Mouse (Mus musculus) CD4-positive, CD25-positive, alpha-beta regulatory T cell, adult 2 months (primary cell): ENCODE data around the gene Mrpl57.

Source experiments
- DNase-seq: peaks from one replicate; pipeline ENCODE4 v3.0.0-alpha.2; 2012; ENCODE audit warnings: low read depth, low spot score

Gene Mrpl57

DNA sequence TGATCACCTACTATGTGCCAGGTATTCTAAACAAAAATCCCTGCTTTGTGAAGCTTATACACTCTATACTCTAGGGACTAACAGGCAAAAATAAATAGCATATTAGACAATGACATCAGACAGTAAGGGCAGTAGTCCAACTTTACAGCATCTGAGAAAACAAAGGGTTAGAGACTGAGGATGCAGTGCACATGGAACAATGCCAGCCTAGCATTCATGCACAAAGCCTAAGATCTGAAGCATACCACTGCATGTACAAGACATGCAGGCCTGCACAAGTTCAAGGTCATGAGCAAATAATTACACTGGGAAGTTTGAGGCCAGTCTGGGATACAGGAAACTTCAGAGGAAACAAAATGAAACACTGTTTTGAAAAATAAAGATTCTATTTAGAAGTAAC lies 33.5 kb downstream of the Mrpl57 start:
- DNase-seq = no peak

DNA sequence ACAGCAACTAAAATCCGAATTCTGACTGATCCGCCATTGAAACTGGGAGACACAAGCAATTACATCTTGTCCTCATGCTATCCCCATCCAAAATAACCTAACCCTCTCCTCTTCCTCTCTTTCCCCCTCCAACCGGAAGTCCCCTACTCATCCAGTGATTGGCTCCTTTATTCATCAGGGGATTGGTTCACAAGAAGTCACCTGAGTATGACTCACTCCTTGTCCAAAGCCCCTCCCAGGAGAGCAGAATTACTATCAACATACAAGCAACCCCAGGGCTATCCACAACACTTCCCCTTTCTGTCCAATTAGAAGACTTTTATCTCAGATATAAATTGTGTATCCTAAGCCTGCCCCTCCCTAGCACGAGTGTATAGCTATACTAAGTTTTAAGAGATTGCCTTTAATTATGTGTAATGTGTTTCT lies 36.0 kb downstream of the Mrpl57 start:
- DNase-seq = no peak

GRCm38 (mm10) chr14:57863129-57863528 lies 37.1 kb downstream of the Mrpl57 start:
- DNase-seq = no peak

DNA sequence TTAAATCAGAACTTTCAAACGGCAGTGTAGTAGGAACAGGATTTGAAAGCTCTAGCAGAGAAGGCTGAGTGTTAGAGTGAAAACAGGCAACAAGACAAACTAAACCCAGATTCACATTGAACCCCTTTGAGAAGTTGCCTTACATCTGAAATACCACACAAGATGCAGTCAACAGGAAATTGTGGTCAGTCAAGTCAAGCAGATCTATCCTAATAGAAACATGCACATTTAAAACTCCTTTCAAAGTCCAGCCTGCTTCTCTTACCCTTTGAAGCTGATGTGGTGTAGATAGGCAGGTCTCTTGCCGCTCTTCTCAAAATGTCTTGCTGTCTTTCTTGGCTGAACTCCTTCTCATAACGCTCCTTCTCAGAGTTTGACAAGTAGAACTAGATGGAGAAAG lies 39.2 kb downstream of the Mrpl57 start:
- DNase-seq = peak; percentile 61

GRCm38 (mm10) chr14:57866676-57867276 lies 40.7 kb downstream of the Mrpl57 start:
- no peak for DNase-seq

DNA sequence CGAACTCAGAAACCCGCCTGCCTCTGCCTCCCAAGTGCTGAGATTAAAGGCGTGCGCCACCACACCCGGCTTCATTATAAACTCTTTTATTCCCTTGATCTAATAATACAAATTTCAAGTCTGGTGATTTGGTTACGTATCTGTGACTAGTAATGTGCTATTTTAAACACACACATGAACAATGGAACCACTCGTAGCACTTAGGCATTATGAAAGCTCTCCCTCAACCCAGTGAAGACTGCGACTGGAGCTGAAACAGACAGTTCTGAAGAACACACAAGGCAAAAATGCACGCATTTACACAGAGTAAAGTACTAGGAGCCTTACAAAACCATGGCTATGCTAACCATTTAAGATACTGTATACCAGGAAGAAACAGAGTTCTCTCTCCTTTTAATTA lies 51.9 kb downstream of the Mrpl57 start:
- no peak for DNase-seq
